Mouse (Mus musculus) stomach, postnatal 0 days (tissue): ENCODE measurements at regions not wholly inside any gene's neighbourhood (a gene's known extent, or its start where the extent isn't known, plus 50 kb on each side); places are given as distances from the start of the nearest gene placed in this dataset.

ENCODE experiments used
- CTCF ChIP-seq: IDR thresholded peaks from 2 replicates; pipeline ENCODE4 v1.5.1; 2016; ENCODE audit warnings: antibody characterized with exemption, low read depth, mild to moderate bottlenecking, moderate library complexity
- EP300 ChIP-seq: optimal IDR thresholded peaks from 2 replicates; pipeline ENCODE3; 2016; ENCODE audit warnings: antibody characterized with exemption

- TF ChIP-seq CTCF (no peak), EP300 (no peak)
These were observed 100.0 kb downstream of the Tmem30b start for GRCm38 (mm10) chr12:73446148-73446547.
